Mouse (Mus musculus): ENCODE measurements around the gene Gm28845. TPM values are rescaled to one million over a fixed set of nuclear protein-coding genes. Genes with fewer than 3 reads are reported as not detected.

Gm28845 gene
- polyA plus RNA-seq, 1 experiment = not detected

- DNase-seq = no peak
- Histone ChIP-seq H3K4me3 (replicated peaks; ENCODE audit: extremely low read depth, low read depth, low read length) (no peak overlapping the region), H3K4me1 (ENCODE audit: control insufficient read depth, insufficient read depth, low read length) (no peaks in the 10 kb centered on the region)
- TF ChIP-seq POLR2A (IDR thresholded peaks at IDR 0.05; ENCODE audit: borderline replicate concordance, extremely low read depth, low read depth, low read length) = no peak
- TF ChIP-seq CTCF (IDR thresholded peaks at IDR 0.05; ENCODE audit: insufficient read depth, low read length) = no peak
- WGBS = 83% methylated on average over 1 of the region's 1 CpGs
Observed at GRCm38 (mm10) chr1:65132833-65133232, 13.5 kb upstream of the Gm28845 start.

GRCm38 (mm10) chr1:65131671-65132070 lies 12.3 kb upstream of the Gm28845 start:
- Histone ChIP-seq H3K4me3 (replicated peaks; ENCODE audit: extremely low read depth, low read depth, low read length) (no peak overlapping the region), H3K4me1 (ENCODE audit: control insufficient read depth, insufficient read depth, low read length) (no peaks in the 10 kb centered on the region)
- TF ChIP-seq POLR2A (IDR thresholded peaks at IDR 0.05; ENCODE audit: borderline replicate concordance, extremely low read depth, low read depth, low read length) (no peak), CTCF (IDR thresholded peaks at IDR 0.05; ENCODE audit: insufficient read depth, low read length) (no peak)
- 88% methylated on average over 1 of the region's 1 CpGs for WGBS
- DNase-seq = no peak

- DNase-seq = no peak
- no peaks in the 10 kb centered on the region for H3K4me1 ChIP-seq (ENCODE audit: control insufficient read depth, insufficient read depth, low read length)
- no peak for TF ChIP-seq POLR2A (IDR thresholded peaks at IDR 0.05; ENCODE audit: borderline replicate concordance, extremely low read depth, low read depth, low read length)
- no peak for TF ChIP-seq CTCF (IDR thresholded peaks at IDR 0.05; ENCODE audit: insufficient read depth, low read length)
- no peak overlapping the region for H3K4me3 ChIP-seq (replicated peaks; ENCODE audit: extremely low read depth, low read depth, low read length)
- 62% methylated on average over 3 of the region's 3 CpGs for WGBS
Observed at GRCm38 (mm10) chr1:65130226-65130625, 10.9 kb upstream of the Gm28845 start.

GRCm38 (mm10) chr1:65129634-65130180 lies 10.3 kb upstream of the Gm28845 start:
- TF ChIP-seq POLR2A (IDR thresholded peaks at IDR 0.05; ENCODE audit: borderline replicate concordance, extremely low read depth, low read depth, low read length) (no peak), CTCF (IDR thresholded peaks at IDR 0.05; ENCODE audit: insufficient read depth, low read length) (no peak)
- H3K4me3 ChIP-seq (replicated peaks; ENCODE audit: extremely low read depth, low read depth, low read length) = no peak overlapping the region
- H3K4me1 ChIP-seq (ENCODE audit: control insufficient read depth, insufficient read depth, low read length) = no peaks in the 10 kb centered on the region
- no peak for DNase-seq
- 48% methylated on average over 3 of the region's 3 CpGs for WGBS

DNA sequence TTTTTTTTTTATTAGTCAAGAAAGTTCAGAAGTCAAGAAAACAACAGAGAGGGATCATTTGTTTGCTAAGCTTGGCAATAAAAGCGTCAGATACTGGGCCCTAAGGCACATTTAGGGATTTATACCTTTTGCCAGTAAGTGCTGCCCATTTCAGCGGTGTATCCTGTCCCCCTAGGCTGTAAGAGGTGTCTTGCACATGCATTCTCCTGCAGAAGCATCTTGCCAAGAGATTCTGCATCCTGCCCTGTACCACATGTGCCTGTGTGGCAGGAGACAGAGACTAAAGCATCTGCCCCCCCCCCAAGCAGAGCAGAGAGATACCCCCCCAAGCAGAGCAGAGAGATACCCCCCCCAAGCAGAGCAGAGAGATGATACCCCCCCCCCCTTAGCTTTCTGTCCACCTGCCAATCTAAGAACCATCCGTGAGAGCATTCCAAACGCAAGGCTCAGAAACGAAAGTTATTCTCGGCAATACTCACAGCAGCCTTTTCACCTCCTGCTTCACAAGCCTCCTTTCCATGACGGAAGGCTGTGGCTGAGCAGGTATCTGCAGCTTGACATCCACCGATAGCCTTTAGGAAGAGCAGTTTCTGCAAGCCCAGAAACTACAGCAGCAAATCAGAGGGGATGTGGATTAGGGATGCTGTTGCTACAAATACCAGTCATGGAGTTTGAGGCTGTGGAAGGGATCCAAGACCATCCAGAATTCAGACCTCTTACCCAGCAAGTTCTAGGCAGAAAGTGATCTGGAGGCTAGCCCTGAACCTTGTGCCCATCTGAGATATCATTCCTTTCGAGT lies 3.4 kb upstream of the Gm28845 start, which contains the start of gene D630023F18Rik:
TSS of gene D630023F18Rik (minus strand) at position 641 of the 799 bp plus-strand sequence.
- WGBS = 31% methylated on average over 9 of the region's 9 CpGs
- no peak within 1 kb of the TSS for H3K4me3 ChIP-seq (replicated peaks; ENCODE audit: extremely low read depth, low read depth, low read length)

DNA sequence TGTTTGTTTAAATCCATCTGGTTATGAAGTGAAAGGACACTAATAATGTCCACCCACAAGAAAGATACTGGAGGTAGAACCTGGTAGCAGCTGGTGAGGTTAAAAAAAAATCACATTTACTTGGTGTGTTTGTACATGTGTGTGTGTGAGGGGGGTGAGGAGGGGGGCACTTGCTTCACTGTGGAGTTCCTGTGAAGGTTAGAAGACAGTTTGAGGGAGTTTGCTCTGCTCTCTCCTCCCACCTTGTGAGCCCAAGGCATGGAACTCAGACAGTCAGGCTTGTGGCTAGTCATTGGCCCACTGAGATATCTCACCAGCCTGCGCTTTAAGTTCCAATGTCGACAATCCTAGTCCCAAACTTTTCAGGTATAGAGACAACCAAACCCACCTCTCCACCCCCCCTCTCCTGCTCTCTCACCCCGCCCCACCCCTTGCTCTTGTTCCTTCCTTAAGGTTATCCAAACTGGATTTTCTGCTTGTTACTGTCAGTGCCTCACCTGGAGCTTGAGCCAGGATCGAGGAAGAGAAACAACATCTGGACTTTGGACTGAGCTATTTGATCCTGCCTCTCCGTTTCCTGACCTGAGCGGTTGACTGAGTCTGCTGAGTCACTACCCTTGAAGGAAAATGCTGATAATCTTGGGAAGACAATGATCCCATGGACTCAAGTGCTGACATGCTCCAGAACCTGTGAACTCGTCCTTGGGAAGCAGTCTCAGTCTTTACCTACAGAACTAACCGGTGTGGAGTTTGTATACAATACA lies 1.0 kb downstream of the Gm28845 start:
- TF ChIP-seq CTCF (IDR thresholded peaks at IDR 0.05; ENCODE audit: insufficient read depth, low read length) = no peak
- no peak for TF ChIP-seq POLR2A (IDR thresholded peaks at IDR 0.05; ENCODE audit: borderline replicate concordance, extremely low read depth, low read depth, low read length)
- no peak for DNase-seq
- Histone ChIP-seq H3K4me3 (replicated peaks; ENCODE audit: extremely low read depth, low read depth, low read length) (no peak overlapping the region), H3K4me1 (ENCODE audit: control insufficient read depth, insufficient read depth, low read length) (no peaks in the 10 kb centered on the region)
- 67% methylated on average over 8 of the region's 8 CpGs for WGBS

More for the DNA sequence above, 3.4 kb upstream of the Gm28845 start, which contains the start of gene D630023F18Rik:
- no peak for TF ChIP-seq POLR2A (IDR thresholded peaks at IDR 0.05; ENCODE audit: borderline replicate concordance, extremely low read depth, low read depth, low read length)
- TF ChIP-seq CTCF (IDR thresholded peaks at IDR 0.05; ENCODE audit: insufficient read depth, low read length) = no peak
- no peak for DNase-seq
- H3K4me1 ChIP-seq (ENCODE audit: control insufficient read depth, insufficient read depth, low read length) = no peaks in the 10 kb centered on the region

DNA sequence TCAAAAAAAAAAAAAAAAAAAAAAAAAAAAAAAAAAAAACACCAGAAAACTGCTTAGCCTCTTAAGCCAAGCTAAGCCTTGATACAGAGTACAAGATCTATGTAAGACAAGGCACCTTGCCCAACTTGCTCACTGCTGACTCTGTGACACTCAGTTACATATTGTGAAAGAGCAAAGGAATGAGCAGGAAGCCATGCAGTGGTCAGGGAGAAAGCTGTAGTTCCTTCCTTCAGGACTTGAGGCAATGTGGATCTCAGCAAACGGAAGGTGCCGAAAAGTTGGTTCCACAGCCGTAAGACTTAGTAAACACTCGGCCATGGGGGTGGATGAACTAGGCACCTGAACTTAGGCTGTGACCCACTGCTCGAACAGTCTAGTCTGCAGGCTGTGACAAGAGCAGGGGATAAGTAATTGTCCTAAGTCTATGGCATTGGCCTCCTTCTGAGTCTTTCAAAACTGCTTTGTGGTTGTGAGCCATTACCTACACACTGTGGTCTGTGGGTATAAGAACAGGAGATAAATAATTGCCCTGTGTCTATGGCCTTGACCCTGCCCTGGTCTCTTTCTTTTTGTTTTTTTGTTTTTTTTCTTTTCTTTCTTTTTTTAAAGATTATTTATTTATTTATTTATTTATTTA lies 5.7 kb downstream of the Gm28845 start:
- Histone ChIP-seq H3K4me3 (replicated peaks; ENCODE audit: extremely low read depth, low read depth, low read length) (no peak overlapping the region), H3K4me1 (ENCODE audit: control insufficient read depth, insufficient read depth, low read length) (no peaks in the 10 kb centered on the region)
- no peak for DNase-seq
- WGBS = 67% methylated on average over 5 of the region's 5 CpGs
- TF ChIP-seq POLR2A (IDR thresholded peaks at IDR 0.05; ENCODE audit: borderline replicate concordance, extremely low read depth, low read depth, low read length) (no peak), CTCF (IDR thresholded peaks at IDR 0.05; ENCODE audit: insufficient read depth, low read length) (no peak)

- TF ChIP-seq CTCF (IDR thresholded peaks at IDR 0.05; ENCODE audit: insufficient read depth, low read length) (no peak), POLR2A (IDR thresholded peaks at IDR 0.05; ENCODE audit: borderline replicate concordance, extremely low read depth, low read depth, low read length) (no peak)
- no peak for DNase-seq
- no peaks in the 10 kb centered on the region for H3K4me1 ChIP-seq (ENCODE audit: control insufficient read depth, insufficient read depth, low read length)
- no peak overlapping the region for H3K4me3 ChIP-seq (replicated peaks; ENCODE audit: extremely low read depth, low read depth, low read length)
- 44% methylated on average over 14 of the region's 14 CpGs for WGBS
Observed at GRCm38 (mm10) chr1:65112807-65113196, 6.6 kb downstream of the Gm28845 start.

Data from lung, adult 2 months (tissue).